Mouse (Mus musculus) stomach, postnatal 0 days (tissue): ENCODE results near the gene Retreg3.

Experiments used
- CTCF ChIP-seq: IDR thresholded peaks from 2 replicates; pipeline ENCODE4 v1.5.1; 2016; ENCODE audit warnings: antibody characterized with exemption, low read depth, mild to moderate bottlenecking, moderate library complexity
- EP300 ChIP-seq: optimal IDR thresholded peaks from 2 replicates; pipeline ENCODE3; 2016; ENCODE audit warnings: antibody characterized with exemption

GRCm38 (mm10) chr11:101056885-101057284 lies 62.8 kb downstream of the Retreg3 start:
- TF ChIP-seq CTCF (no peak), EP300 (no peak)
